Mouse (Mus musculus): ENCODE results near the gene Rpa1. TPM values are rescaled to one million over a fixed set of nuclear protein-coding genes. Genes with fewer than 3 reads are reported as not detected.
"Not testable (repeated sequence)": the region's sequence is repeated elsewhere in the genome, so short reads cannot be mapped to it uniquely, and the experiment has no call there.

Rpa1 gene
- polyA plus RNA-seq, 1 experiment, result not detected

- WGBS, result 87% methylated on average over 4 of the region's 4 CpGs
- no peaks in the 10 kb centered on the region for H3K4me1 ChIP-seq (ENCODE audit: control insufficient read depth, insufficient read depth, low read length)
- TF ChIP-seq CTCF (IDR thresholded peaks at IDR 0.05; ENCODE audit: insufficient read depth, low read depth, low read length) (no peak), POLR2A (IDR thresholded peaks at IDR 0.05; ENCODE audit: insufficient read depth, low read depth, low read length) (no peak)
- no peak overlapping the region for H3K4me3 ChIP-seq (ENCODE audit: insufficient read depth, low read depth, low read length)
- no peak overlapping the region for H3K27ac ChIP-seq (ENCODE audit: insufficient read depth, low read depth, low read length)
Observed at GRCm38 (mm10) chr11:75308650-75309049, 39.5 kb downstream of the Rpa1 start.

GRCm38 (mm10) chr11:75304797-75305196, 43.3 kb downstream of the Rpa1 start:
- H3K4me1 ChIP-seq (ENCODE audit: control insufficient read depth, insufficient read depth, low read length), result peaks cover 6% of the 10 kb centered on the region; the same call in 1 of the 2 replicates
- H3K4me3 ChIP-seq (ENCODE audit: insufficient read depth, low read depth, low read length), result no peak overlapping the region
- TF ChIP-seq POLR2A (IDR thresholded peaks at IDR 0.05; ENCODE audit: insufficient read depth, low read depth, low read length) (no peak), CTCF (IDR thresholded peaks at IDR 0.05; ENCODE audit: insufficient read depth, low read depth, low read length) (no peak)
- WGBS, result 94% methylated on average over 9 of the region's 9 CpGs
- no peak overlapping the region for H3K27ac ChIP-seq (ENCODE audit: insufficient read depth, low read depth, low read length)

- H3K4me1 ChIP-seq (ENCODE audit: control insufficient read depth, insufficient read depth, low read length), result peaks cover 14% of the 10 kb centered on the region; the same call in 1 of the 2 replicates
- TF ChIP-seq POLR2A (IDR thresholded peaks at IDR 0.05; ENCODE audit: insufficient read depth, low read depth, low read length) (no peak), CTCF (IDR thresholded peaks at IDR 0.05; ENCODE audit: insufficient read depth, low read depth, low read length) (no peak)
- no peak overlapping the region for H3K4me3 ChIP-seq (ENCODE audit: insufficient read depth, low read depth, low read length)
- WGBS, result 85% methylated on average over 9 of the region's 9 CpGs
- H3K27ac ChIP-seq (ENCODE audit: insufficient read depth, low read depth, low read length), result no peak overlapping the region
Observed at GRCm38 (mm10) chr11:75300954-75301353, 47.2 kb downstream of the Rpa1 start.

- Histone ChIP-seq H3K4me1 (ENCODE audit: control insufficient read depth, insufficient read depth, low read length) (peaks cover 17% of the 10 kb centered on the region), H3K4me3 (ENCODE audit: insufficient read depth, low read depth, low read length) (no peak overlapping the region), H3K27ac (ENCODE audit: insufficient read depth, low read depth, low read length) (no peak overlapping the region)
- 41% methylated on average over 10 of the region's 10 CpGs for WGBS
- no peak for TF ChIP-seq CTCF (IDR thresholded peaks at IDR 0.05; ENCODE audit: insufficient read depth, low read depth, low read length)
- TF ChIP-seq POLR2A (IDR thresholded peaks at IDR 0.05; ENCODE audit: insufficient read depth, low read depth, low read length), result no peak
Observed at GRCm38 (mm10) chr11:75299786-75300185, 48.3 kb downstream of the Rpa1 start.

GRCm38 (mm10) chr11:75298491-75298890, 49.6 kb downstream of the Rpa1 start:
- WGBS, result 63% methylated on average over 11 of the region's 11 CpGs
- Histone ChIP-seq H3K4me3 (ENCODE audit: insufficient read depth, low read depth, low read length) (no peak overlapping the region), H3K4me1 (ENCODE audit: control insufficient read depth, insufficient read depth, low read length) (peaks cover 27% of the 10 kb centered on the region), H3K27ac (ENCODE audit: insufficient read depth, low read depth, low read length) (no peak overlapping the region)
- TF ChIP-seq POLR2A (IDR thresholded peaks at IDR 0.05; ENCODE audit: insufficient read depth, low read depth, low read length), result no peak
- TF ChIP-seq CTCF (IDR thresholded peaks at IDR 0.05; ENCODE audit: insufficient read depth, low read depth, low read length), result no peak

GRCm38 (mm10) chr11:75297631-75298030, 50.5 kb downstream of the Rpa1 start:
- WGBS, result 81% methylated on average over 9 of the region's 9 CpGs
- H3K27ac ChIP-seq (ENCODE audit: insufficient read depth, low read depth, low read length), result no peak overlapping the region
- TF ChIP-seq POLR2A (IDR thresholded peaks at IDR 0.05; ENCODE audit: insufficient read depth, low read depth, low read length), result no peak
- TF ChIP-seq CTCF (IDR thresholded peaks at IDR 0.05; ENCODE audit: insufficient read depth, low read depth, low read length), result no peak
- peaks cover 29% of the 10 kb centered on the region for H3K4me1 ChIP-seq (ENCODE audit: control insufficient read depth, insufficient read depth, low read length)
- no peak overlapping the region for H3K4me3 ChIP-seq (ENCODE audit: insufficient read depth, low read depth, low read length)

- Histone ChIP-seq H3K4me3 (ENCODE audit: insufficient read depth, low read depth, low read length) (no peak overlapping the region), H3K27ac (ENCODE audit: insufficient read depth, low read depth, low read length) (no peak overlapping the region), H3K4me1 (ENCODE audit: control insufficient read depth, insufficient read depth, low read length) (peaks cover 31% of the 10 kb centered on the region)
- WGBS, result 69% methylated on average over 9 of the region's 9 CpGs
- TF ChIP-seq POLR2A (IDR thresholded peaks at IDR 0.05; ENCODE audit: insufficient read depth, low read depth, low read length) (no peak), CTCF (IDR thresholded peaks at IDR 0.05; ENCODE audit: insufficient read depth, low read depth, low read length) (no peak)
Observed at GRCm38 (mm10) chr11:75296406-75297005, 51.6 kb downstream of the Rpa1 start.

GRCm38 (mm10) chr11:75295534-75295933, 52.6 kb downstream of the Rpa1 start:
- H3K4me1 ChIP-seq (ENCODE audit: control insufficient read depth, insufficient read depth, low read length), result peaks cover 29% of the 10 kb centered on the region
- not testable (repeated sequence) for H3K4me3 ChIP-seq (ENCODE audit: insufficient read depth, low read depth, low read length); H3K27ac ChIP-seq (ENCODE audit: insufficient read depth, low read depth, low read length)
- 87% methylated on average over 5 of the region's 5 CpGs for WGBS

GRCm38 (mm10) chr11:75294862-75295261, 53.3 kb downstream of the Rpa1 start:
- WGBS, result 61% methylated on average over 9 of the region's 9 CpGs
- H3K27ac ChIP-seq (ENCODE audit: insufficient read depth, low read depth, low read length), result no peak overlapping the region
- H3K4me1 ChIP-seq (ENCODE audit: control insufficient read depth, insufficient read depth, low read length), result peaks cover 27% of the 10 kb centered on the region

More at GRCm38 (mm10) chr11:75294862-75295261, 53.3 kb downstream of the Rpa1 start:
- TF ChIP-seq POLR2A (IDR thresholded peaks at IDR 0.05; ENCODE audit: insufficient read depth, low read depth, low read length) (no peak), CTCF (IDR thresholded peaks at IDR 0.05; ENCODE audit: insufficient read depth, low read depth, low read length) (no peak)
- no peak overlapping the region for H3K4me3 ChIP-seq (ENCODE audit: insufficient read depth, low read depth, low read length)

Data from olfactory bulb, adult 2 months (tissue).